Mouse (Mus musculus): ENCODE data around the gene Fgr.

The Fgr gene

GRCm38 (mm10) chr4:133035446-133035845, 61.6 kb downstream of the Fgr start:
- no peak for DNase-seq (ENCODE audit: low read depth, low spot score)

GRCm38 (mm10) chr4:133035946-133036345, 62.1 kb downstream of the Fgr start:
- DNase-seq (ENCODE audit: low read depth, low spot score), result no peak

GRCm38 (mm10) chr4:133037293-133037692, 63.4 kb downstream of the Fgr start:
- DNase-seq (ENCODE audit: low read depth, low spot score), result no peak

GRCm38 (mm10) chr4:133037798-133038197, 63.9 kb downstream of the Fgr start:
- DNase-seq (ENCODE audit: low read depth, low spot score), result no peak

GRCm38 (mm10) chr4:133038521-133039115, 64.7 kb downstream of the Fgr start:
- peak; percentile 87 for DNase-seq (ENCODE audit: low read depth, low spot score)

GRCm38 (mm10) chr4:133039116-133039819, 65.4 kb downstream of the Fgr start:
- no peak for DNase-seq (ENCODE audit: low read depth, low spot score)

- DNase-seq (ENCODE audit: low read depth, low spot score), result no peak
Measured at GRCm38 (mm10) chr4:133039832-133040231, 65.9 kb downstream of the Fgr start.

- no peak for DNase-seq (ENCODE audit: low read depth, low spot score)
Measured at GRCm38 (mm10) chr4:133040241-133040904, 66.5 kb downstream of the Fgr start.

GRCm38 (mm10) chr4:133042244-133042643, 68.3 kb downstream of the Fgr start:
- DNase-seq (ENCODE audit: low read depth, low spot score), result no peak

GRCm38 (mm10) chr4:133042651-133043635, 69.0 kb downstream of the Fgr start:
- DNase-seq (ENCODE audit: low read depth, low spot score), result peak; percentile 85

- DNase-seq (ENCODE audit: low read depth, low spot score), result no peak
Measured at GRCm38 (mm10) chr4:133043798-133044646, 70.1 kb downstream of the Fgr start.

- DNase-seq (ENCODE audit: low read depth, low spot score), result no peak
Measured at GRCm38 (mm10) chr4:133044647-133045094, 70.8 kb downstream of the Fgr start.

- DNase-seq (ENCODE audit: low read depth, low spot score), result no peak
Measured at GRCm38 (mm10) chr4:133045771-133046474, 72.0 kb downstream of the Fgr start.

GRCm38 (mm10) chr4:133046691-133047352, 72.9 kb downstream of the Fgr start:
- DNase-seq (ENCODE audit: low read depth, low spot score), result no peak

GRCm38 (mm10) chr4:133047353-133048105, 73.6 kb downstream of the Fgr start:
- DNase-seq (ENCODE audit: low read depth, low spot score), result peak; percentile 78

- no peak for DNase-seq (ENCODE audit: low read depth, low spot score)
Measured at GRCm38 (mm10) chr4:133049071-133049920, 75.4 kb downstream of the Fgr start.

GRCm38 (mm10) chr4:133050196-133050836, 76.4 kb downstream of the Fgr start:
- DNase-seq (ENCODE audit: low read depth, low spot score), result no peak
